Mouse (Mus musculus) C2C12 (cell line): ENCODE measurements around the gene Hdc. TPM values are rescaled to one million over a fixed set of nuclear protein-coding genes. Genes with fewer than 3 reads are reported as not detected.

Experiments used
- H3K27me3 ChIP-seq: one replicate; pipeline ENCODE4 v1.6.1; 2011; ENCODE audit not compliant: control insufficient read depth, insufficient read depth, insufficient read length
- H3K36me3 ChIP-seq: one replicate; pipeline ENCODE4 v1.6.1; 2011; ENCODE audit not compliant: control insufficient read depth, insufficient read depth
- H3K4me3 ChIP-seq: one replicate; pipeline ENCODE4 v1.5.1; 2011; ENCODE audit warnings: mild to moderate bottlenecking, control low read depth; ENCODE audit not compliant: poor library complexity, insufficient read depth, severe bottlenecking
- H3K79me2 ChIP-seq: one replicate; pipeline ENCODE4 v1.6.1; 2011; ENCODE audit not compliant: control insufficient read depth, insufficient read depth
- H3K79me3 ChIP-seq: one replicate; pipeline ENCODE4 v1.6.1; 2011; ENCODE audit warnings: low read depth, control low read depth
- H3ac ChIP-seq: one replicate; pipeline ENCODE3; 2011; ENCODE audit warnings: low read depth; ENCODE audit not compliant: control insufficient read depth, insufficient read length
- CEBPB ChIP-seq: IDR thresholded peaks from one replicate; pipeline ENCODE4 v1.6.1; 2011; ENCODE audit warnings: low read depth, mild to moderate bottlenecking, control low read depth, moderate library complexity
- CTCF ChIP-seq: IDR thresholded peaks from one replicate; pipeline ENCODE4 v1.5.1; 2011; ENCODE audit not compliant: control insufficient read depth, insufficient read depth, insufficient read length
- FOSL1 ChIP-seq: IDR thresholded peaks from one replicate; pipeline ENCODE4 v1.8.0; 2011; ENCODE audit warnings: mild to moderate bottlenecking, low read length; ENCODE audit not compliant: poor library complexity, insufficient read depth, severe bottlenecking
- MAX ChIP-seq: IDR thresholded peaks from one replicate; pipeline ENCODE4 v1.6.1; 2011; ENCODE audit warnings: mild to moderate bottlenecking, control low read depth
- MYOD1 ChIP-seq: IDR thresholded peaks from one replicate; pipeline ENCODE4 v1.6.1; 2011; ENCODE audit warnings: low read depth; ENCODE audit not compliant: control insufficient read depth, insufficient read length
- MYOG ChIP-seq: IDR thresholded peaks from one replicate; pipeline ENCODE4 v1.6.1; 2011; ENCODE audit not compliant: control insufficient read depth, insufficient read length; ENCODE audit errors: extremely low read depth
- USF1 ChIP-seq: IDR thresholded peaks from one replicate; pipeline ENCODE4 v1.6.1; 2011; ENCODE audit warnings: low read depth, mild to moderate bottlenecking, control low read depth, moderate library complexity
- polyA plus RNA-seq: library from polyadenylated mRNA; unstranded; fragments of >200 nt; fragmentation: generic; extraction: Trizol; gene quantifications from one replicate; pipeline ENCODE4 v1.2.1, GENCODE M21; 2012; ENCODE audit warnings: missing spikeins

The Hdc gene
- polyA plus RNA-seq, 1 experiment = 0.13 TPM

DNA sequence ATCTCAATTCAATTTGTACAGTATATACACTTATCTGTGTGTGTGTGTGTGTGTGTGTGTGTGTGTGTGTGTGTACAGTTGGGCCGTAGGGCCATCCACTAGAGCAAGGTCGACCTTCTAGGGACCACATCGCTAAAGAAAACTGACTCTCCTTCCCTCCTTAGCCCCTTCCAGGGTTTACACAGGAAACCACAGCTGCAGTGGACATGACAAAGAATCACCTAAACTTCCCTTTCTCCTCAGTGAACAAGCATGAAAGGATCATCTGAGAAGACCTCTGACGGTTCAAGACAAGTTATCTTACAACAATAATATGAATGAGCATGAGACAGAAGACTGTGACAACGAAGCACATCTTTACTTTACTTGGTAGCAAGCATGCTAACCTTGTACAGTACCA is 67.2 kb downstream of the Hdc start:
- Histone ChIP-seq H3ac (no peak overlapping the region), H3K4me3 (no peak overlapping the region), H3K79me3 (no peaks in the 10 kb centered on the region), H3K79me2 (no peaks in the 10 kb centered on the region), H3K27me3 (peaks cover 33% of the 10 kb centered on the region), H3K36me3 (no peaks in the 10 kb centered on the region)
- TF ChIP-seq CEBPB (no peak), MYOD1 (no peak), MAX (no peak), FOSL1 (no peak), MYOG (no peak), USF1 (no peak), CTCF (no peak)

DNA sequence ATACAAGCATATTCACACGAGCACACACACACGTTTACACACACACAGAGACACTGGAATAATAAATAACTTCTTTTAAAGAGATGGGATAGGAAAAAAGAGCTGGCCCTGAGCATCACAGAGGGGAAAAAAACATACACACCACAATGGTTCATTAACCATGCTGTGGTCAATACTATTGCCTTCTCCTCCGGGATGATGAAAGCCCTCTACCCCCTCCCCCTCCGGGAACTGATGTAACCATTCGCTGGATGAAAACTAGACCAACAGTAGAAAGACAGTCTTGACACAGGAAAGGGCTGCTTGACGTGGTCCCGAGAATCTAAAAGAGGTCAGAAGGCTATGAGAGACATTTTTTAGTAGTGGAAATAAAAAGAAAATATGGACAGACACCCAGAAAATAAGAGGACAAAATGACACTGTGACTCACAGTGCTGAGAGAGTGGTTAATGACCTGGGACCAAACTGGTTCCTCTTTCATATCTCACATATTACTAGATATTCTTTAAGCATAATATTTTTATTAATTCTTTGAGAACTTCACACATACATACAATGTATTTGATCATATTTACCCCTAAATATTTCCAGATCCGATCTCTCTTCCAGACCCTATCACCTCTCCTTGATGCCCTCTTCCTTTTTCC is 67.7 kb downstream of the Hdc start:
- H3K79me3 ChIP-seq = no peaks in the 10 kb centered on the region
- H3K27me3 ChIP-seq = peaks cover 32% of the 10 kb centered on the region
- no peak overlapping the region for H3K4me3 ChIP-seq
- H3ac ChIP-seq = no peak overlapping the region
- no peaks in the 10 kb centered on the region for H3K36me3 ChIP-seq
- TF ChIP-seq MAX (no peak), MYOG (no peak), USF1 (no peak), FOSL1 (no peak), CEBPB (no peak), CTCF (no peak), MYOD1 (no peak)
- H3K79me2 ChIP-seq = no peaks in the 10 kb centered on the region

DNA sequence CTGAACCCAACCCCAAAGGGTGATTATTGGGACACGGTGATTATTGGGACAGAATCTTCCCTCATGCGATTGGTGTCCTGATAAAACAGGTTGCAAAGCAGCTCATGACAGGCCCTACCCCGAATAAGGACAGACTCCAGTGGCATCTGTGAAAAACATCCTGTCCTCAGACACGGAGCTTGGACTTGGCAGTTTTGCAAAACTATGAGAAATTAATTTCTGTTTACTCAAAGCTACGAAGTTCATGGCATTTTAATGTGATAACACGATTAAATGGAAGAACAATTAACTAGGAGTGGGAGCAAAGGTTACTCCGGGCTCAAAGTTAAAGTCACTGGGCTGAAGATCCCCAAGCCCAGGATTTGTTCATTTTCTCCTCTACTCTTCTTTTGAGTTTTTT is 69.4 kb downstream of the Hdc start:
- Histone ChIP-seq H3K36me3 (no peaks in the 10 kb centered on the region), H3K79me2 (no peaks in the 10 kb centered on the region), H3K4me3 (no peak overlapping the region), H3K27me3 (peaks cover 29% of the 10 kb centered on the region), H3ac (no peak overlapping the region), H3K79me3 (no peaks in the 10 kb centered on the region)
- TF ChIP-seq MYOG (no peak), FOSL1 (no peak), CEBPB (no peak), CTCF (no peak), MAX (no peak), USF1 (no peak), MYOD1 (no peak)

DNA sequence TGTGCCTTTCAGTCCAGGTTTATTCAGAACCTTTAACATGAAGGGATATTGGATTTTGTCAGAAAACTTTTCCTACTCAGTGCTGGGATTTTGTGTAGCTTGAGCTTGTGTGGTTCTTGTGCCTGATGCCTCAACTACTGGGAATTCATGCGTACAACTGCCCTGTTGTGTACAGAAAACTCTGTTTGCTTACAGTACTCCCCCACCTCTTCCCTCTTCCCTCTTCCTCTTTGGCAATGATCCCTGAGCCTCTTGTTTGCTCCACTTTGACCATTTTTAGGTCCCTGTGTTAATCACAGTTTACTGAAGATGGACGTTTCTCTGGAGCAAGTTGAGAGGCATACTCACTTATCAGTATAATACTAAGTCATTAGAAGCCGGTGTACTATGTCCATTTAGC is 72.7 kb downstream of the Hdc start:
- no peak for TF ChIP-seq MYOD1
- no peak for TF ChIP-seq USF1
- TF ChIP-seq CEBPB = no peak
- no peak for TF ChIP-seq FOSL1
- no peak for TF ChIP-seq MYOG
- no peak for TF ChIP-seq CTCF
- TF ChIP-seq MAX = no peak
- H3K4me3 ChIP-seq = no peak overlapping the region
- no peaks in the 10 kb centered on the region for H3K79me2 ChIP-seq
- H3K79me3 ChIP-seq = no peaks in the 10 kb centered on the region
- no peaks in the 10 kb centered on the region for H3K36me3 ChIP-seq
- no peak overlapping the region for H3ac ChIP-seq
- peaks cover 12% of the 10 kb centered on the region for H3K27me3 ChIP-seq

DNA sequence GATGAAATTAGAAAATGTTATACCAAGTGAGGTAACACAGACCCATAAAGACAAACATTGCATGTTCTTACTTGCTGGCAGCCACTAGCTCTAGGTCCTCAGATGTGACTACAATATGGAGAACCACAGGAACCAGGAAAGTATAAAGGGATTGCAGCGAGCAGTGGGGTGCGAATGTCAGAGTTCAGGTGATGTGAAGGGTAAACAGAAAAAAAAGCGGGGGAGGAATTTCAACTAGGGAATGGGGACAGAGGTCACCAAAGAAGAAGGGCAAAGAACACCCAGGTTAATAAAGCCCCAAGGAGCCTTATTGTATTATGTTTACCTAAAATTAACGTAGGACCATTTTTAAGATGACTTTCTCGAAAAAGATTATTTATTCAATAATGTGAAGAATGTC is 73.8 kb downstream of the Hdc start:
- Histone ChIP-seq H3K79me2 (no peaks in the 10 kb centered on the region), H3K27me3 (peaks cover 9% of the 10 kb centered on the region), H3K36me3 (no peaks in the 10 kb centered on the region), H3K79me3 (no peaks in the 10 kb centered on the region), H3ac (no peak overlapping the region), H3K4me3 (no peak overlapping the region)
- TF ChIP-seq MYOG (no peak), FOSL1 (no peak), MAX (no peak), CEBPB (no peak), CTCF (no peak), USF1 (no peak), MYOD1 (no peak)

Other genes with a start within 250 kb of the Hdc start
- 0.06 TPM for gene Atp8b4, start 118.6 kb downstream of the Hdc start, polyA plus RNA-seq
- gene Slc27a2, start 66.9 kb downstream of the Hdc start, polyA plus RNA-seq = not detected
- gene Gabpb1, start 57.0 kb upstream of the Hdc start, polyA plus RNA-seq = 13.5 TPM
- gene Usp8, start 88.0 kb upstream of the Hdc start, polyA plus RNA-seq = 13.8 TPM
- gene Usp50, start 164.2 kb upstream of the Hdc start, polyA plus RNA-seq = 0.78 TPM